Mouse (Mus musculus) spleen, adult 2 months (tissue): ENCODE results near the gene Gpc6.

Experiments
- CTCF ChIP-seq: fragments of 200-500 bp; IDR thresholded peaks from 2 replicates; pipeline ENCODE4 v1.5.1; 2011; ENCODE audit warnings: mild to moderate bottlenecking, inconsistent platforms; ENCODE audit not compliant: insufficient read depth, insufficient read length, insufficient replicate concordance; ENCODE audit errors: extremely low read depth
- POLR2A ChIP-seq: fragments of 200-500 bp; IDR thresholded peaks from 2 replicates; pipeline ENCODE4 v1.6.1; 2011; ENCODE audit warnings: low read depth, low read length, inconsistent platforms

DNA sequence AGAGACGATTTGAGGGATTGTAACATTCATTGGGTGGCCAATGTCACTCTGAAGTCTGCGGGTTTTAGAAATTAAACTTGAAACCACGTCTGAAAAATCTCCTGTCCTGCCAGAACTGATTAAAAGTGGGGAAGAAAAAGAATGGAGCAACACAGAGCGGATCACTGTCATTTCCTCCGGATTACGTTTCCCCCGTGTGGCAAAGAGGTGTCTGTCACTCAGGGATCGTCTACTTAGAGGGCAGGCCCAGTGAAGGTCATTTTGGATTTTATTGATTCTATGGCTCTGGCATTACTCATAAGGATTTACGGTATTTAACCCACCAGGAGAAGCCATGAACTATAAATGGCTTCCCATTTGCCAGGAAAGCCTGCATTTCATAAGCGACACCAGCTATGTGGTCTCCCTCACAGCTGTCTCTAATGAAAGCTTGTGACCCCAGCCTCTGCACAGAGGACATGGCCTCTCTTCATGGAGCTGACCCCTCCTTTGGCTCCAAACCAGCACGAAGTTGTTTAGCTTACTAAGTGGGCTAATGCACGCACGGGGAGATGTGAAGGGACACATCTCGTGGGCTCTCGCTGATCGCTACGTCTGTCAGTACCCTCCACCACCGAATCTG is 996.4 kb downstream of the Gpc6 start:
- TF ChIP-seq POLR2A (no peak), CTCF (no peak)
